Mouse (Mus musculus): ENCODE results near the gene Svs2. TPM values are rescaled to one million over a fixed set of nuclear protein-coding genes. Genes with fewer than 3 reads are reported as not detected.
"Not testable (repeated sequence)": the region's sequence is repeated elsewhere in the genome, so short reads cannot be mapped to it uniquely, and the experiment has no call there.

Gene Svs2
- polyA plus RNA-seq, 1 experiment from 2014 or later, result not detected

DNA sequence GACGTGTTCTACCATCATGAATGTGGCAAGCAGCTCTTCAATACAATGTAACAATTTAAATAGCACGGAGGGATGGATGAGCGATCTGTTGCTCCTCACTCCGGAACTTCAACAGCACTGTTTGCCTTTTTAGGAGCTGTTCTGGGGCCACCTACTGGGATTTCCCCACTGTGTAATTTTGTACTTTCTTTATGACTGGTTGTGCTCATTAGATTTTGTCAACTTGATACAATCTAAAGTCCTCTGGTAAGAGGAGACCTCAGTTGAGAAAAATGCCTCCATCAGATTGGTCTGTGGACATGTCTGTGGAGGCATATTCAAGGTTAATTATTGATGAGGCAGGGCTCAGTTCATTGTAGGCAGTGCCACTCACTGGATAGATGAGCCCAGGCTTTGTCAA lies 27.4 kb downstream of the Svs2 start:
- no peak overlapping the region for H3K9ac ChIP-seq (replicated peaks; ENCODE audit: low read depth, low read length)
- WGBS, result 86% methylated on average over 4 of the region's 4 CpGs
- no peak for ATAC-seq (ENCODE audit: insufficient number of reproducible peaks, insufficient read depth, low FRiP score, low read depth)
- no peak overlapping the region for H3K27ac ChIP-seq (ENCODE audit: low read length)
- no peaks in the 10 kb centered on the region for H3K4me1 ChIP-seq (ENCODE audit: control insufficient read depth, insufficient read depth, low read length)
- no peaks in the 10 kb centered on the region for H3K9me3 ChIP-seq (ENCODE audit: control insufficient read depth, low read depth, low read length)
- H3K4me2 ChIP-seq (replicated peaks; ENCODE audit: low read depth, low read length), result no peak overlapping the region
- H3K27me3 ChIP-seq (ENCODE audit: control insufficient read depth, insufficient read depth, low read length), result no peaks in the 10 kb centered on the region
- H3K4me3 ChIP-seq (ENCODE audit: low read depth, low read length), result no peak overlapping the region
- no peaks in the 10 kb centered on the region for H3K36me3 ChIP-seq (ENCODE audit: control insufficient read depth, insufficient read depth, low read length)

DNA sequence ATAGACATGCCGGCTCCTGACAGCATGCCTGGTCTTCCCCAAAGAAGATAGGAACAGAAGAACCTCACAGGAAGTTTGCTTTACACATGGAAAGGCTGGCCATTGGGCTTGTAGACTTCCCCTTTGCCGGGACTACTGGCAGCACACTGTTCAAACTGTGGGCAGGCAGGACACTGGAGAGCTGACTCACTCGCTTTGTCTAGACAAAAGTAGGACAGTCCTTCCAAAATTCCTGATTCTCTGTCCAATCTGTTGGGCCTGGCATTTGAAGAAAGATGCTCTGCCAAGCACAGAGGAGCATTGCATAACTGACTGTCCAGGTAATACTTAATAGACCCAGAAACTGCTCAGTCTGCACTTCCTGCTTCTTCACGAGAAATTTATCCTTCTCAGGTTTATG lies 31.6 kb downstream of the Svs2 start:
- 70% methylated on average over 4 of the region's 4 CpGs for WGBS

DNA sequence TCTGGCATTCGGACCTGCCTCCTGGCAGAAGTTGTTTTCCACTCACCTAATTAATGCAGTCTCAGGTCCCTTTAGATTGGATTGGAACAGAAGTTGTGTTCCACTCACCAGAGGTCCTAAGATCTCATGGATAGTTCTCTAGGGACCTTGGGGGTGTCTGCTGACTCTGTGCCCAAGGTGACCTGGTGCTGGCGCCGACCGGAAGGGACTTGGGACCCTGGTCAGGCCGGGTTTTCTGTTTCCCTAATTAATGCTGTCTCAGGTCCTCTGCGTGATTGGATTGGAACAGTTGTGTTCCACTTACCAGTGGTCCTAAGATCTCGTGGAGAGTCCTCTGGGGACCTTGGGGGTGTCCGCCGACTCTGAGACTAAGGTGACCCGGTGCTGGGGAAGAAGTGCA lies 32.3 kb downstream of the Svs2 start:
- H3K4me3 ChIP-seq (ENCODE audit: low read depth, low read length); H3K9ac ChIP-seq (replicated peaks; ENCODE audit: low read depth, low read length); H3K27ac ChIP-seq (ENCODE audit: low read length); H3K36me3 ChIP-seq (ENCODE audit: control insufficient read depth, insufficient read depth, low read length); H3K4me2 ChIP-seq (replicated peaks; ENCODE audit: low read depth, low read length); H3K27me3 ChIP-seq (ENCODE audit: control insufficient read depth, insufficient read depth, low read length); H3K9me3 ChIP-seq (ENCODE audit: control insufficient read depth, low read depth, low read length); ATAC-seq (ENCODE audit: insufficient number of reproducible peaks, insufficient read depth, low FRiP score, low read depth); H3K4me1 ChIP-seq (ENCODE audit: control insufficient read depth, insufficient read depth, low read length): not testable (repeated sequence)
- 87% methylated on average over 10 of the region's 10 CpGs for WGBS

More for the DNA sequence above, 31.6 kb downstream of the Svs2 start:
- Histone ChIP-seq H3K27me3 (ENCODE audit: control insufficient read depth, insufficient read depth, low read length) (no peaks in the 10 kb centered on the region), H3K4me3 (ENCODE audit: low read depth, low read length) (no peak overlapping the region), H3K4me1 (ENCODE audit: control insufficient read depth, insufficient read depth, low read length) (no peaks in the 10 kb centered on the region), H3K9me3 (ENCODE audit: control insufficient read depth, low read depth, low read length) (no peaks in the 10 kb centered on the region), H3K36me3 (ENCODE audit: control insufficient read depth, insufficient read depth, low read length) (no peaks in the 10 kb centered on the region), H3K4me2 (replicated peaks; ENCODE audit: low read depth, low read length) (no peak overlapping the region), H3K27ac (ENCODE audit: low read length) (no peak overlapping the region), H3K9ac (replicated peaks; ENCODE audit: low read depth, low read length) (no peak overlapping the region)
- no peak for ATAC-seq (ENCODE audit: insufficient number of reproducible peaks, insufficient read depth, low FRiP score, low read depth)

DNA sequence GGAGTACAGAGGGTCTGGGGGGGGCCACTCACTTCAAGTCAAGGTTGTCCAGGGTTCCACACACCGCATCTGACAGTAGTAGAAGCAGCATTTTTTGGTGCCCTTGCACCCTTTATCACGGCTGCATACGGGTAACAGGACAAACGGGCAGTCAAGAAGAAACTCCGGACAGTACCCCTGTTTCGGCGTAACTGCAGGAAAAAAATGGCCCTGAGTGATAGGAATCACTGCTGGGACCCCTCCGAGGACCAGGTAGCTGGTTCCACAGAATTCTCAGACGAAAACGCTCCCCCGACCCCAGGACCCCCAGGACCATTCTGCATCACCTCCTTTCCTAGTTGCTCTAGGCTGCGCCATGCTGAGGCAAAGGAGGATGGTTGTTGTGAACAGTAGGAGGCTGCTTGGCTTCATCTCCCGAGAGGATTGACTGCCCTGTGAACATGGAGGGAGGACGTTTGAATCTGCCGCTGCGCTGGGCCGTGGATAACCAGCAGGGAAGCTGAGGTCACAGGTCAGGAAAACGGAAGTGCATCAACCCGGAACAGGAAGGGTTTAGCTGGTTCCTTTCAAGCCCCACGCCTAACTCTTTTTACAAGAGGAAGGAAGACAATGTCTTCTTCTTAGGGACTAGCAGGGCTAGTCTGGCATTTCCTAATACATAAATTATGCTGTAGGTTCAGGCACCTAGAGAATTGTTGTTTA lies 38.5 kb downstream of the Svs2 start, which contains the start of gene Wfdc15a:
Wfdc15a (minus strand) TSS at position 505 of the 702 bp plus-strand sequence.
- no peaks in the 10 kb centered on the region for H3K36me3 ChIP-seq (ENCODE audit: control insufficient read depth, insufficient read depth, low read length)
- no peaks in the 10 kb centered on the region for H3K4me1 ChIP-seq (ENCODE audit: control insufficient read depth, insufficient read depth, low read length)
- 83% methylated on average over 20 of the region's 20 CpGs for WGBS
- no peak within 1 kb of the TSS for H3K9ac ChIP-seq (replicated peaks; ENCODE audit: low read depth, low read length)
- no peaks in the 10 kb centered on the region for H3K9me3 ChIP-seq (ENCODE audit: control insufficient read depth, low read depth, low read length)
- H3K4me3 ChIP-seq (ENCODE audit: low read depth, low read length), result no peak within 1 kb of the TSS
- H3K27me3 ChIP-seq (ENCODE audit: control insufficient read depth, insufficient read depth, low read length), result no peaks in the 10 kb centered on the region
- H3K4me2 ChIP-seq (replicated peaks; ENCODE audit: low read depth, low read length), result no peak within 1 kb of the TSS
- no peak within 1 kb of the TSS for H3K27ac ChIP-seq (ENCODE audit: low read length)
- no peak for ATAC-seq (ENCODE audit: insufficient number of reproducible peaks, insufficient read depth, low FRiP score, low read depth)

DNA sequence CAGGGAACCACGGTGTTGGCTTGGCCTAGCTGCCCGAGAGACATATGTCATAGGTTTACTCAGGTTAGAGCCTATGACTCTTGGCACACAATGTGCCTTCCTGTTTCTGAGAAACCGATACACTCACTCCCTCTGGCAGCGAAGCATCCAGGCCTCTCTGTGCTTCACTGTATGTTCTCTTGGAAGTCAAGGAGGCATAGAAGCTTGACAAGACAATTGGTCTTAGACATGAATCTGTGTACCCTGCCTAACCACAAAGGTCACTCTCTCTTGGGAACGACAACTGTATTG lies 41.6 kb downstream of the Svs2 start:
- Histone ChIP-seq H3K4me2 (replicated peaks; ENCODE audit: low read depth, low read length) (no peak overlapping the region), H3K27me3 (ENCODE audit: control insufficient read depth, insufficient read depth, low read length) (no peaks in the 10 kb centered on the region), H3K9ac (replicated peaks; ENCODE audit: low read depth, low read length) (no peak overlapping the region), H3K9me3 (ENCODE audit: control insufficient read depth, low read depth, low read length) (no peaks in the 10 kb centered on the region), H3K4me3 (ENCODE audit: low read depth, low read length) (no peak overlapping the region), H3K27ac (ENCODE audit: low read length) (no peak overlapping the region), H3K4me1 (ENCODE audit: control insufficient read depth, insufficient read depth, low read length) (no peaks in the 10 kb centered on the region), H3K36me3 (ENCODE audit: control insufficient read depth, insufficient read depth, low read length) (no peaks in the 10 kb centered on the region)
- 75% methylated on average over 5 of the region's 5 CpGs for WGBS
- no peak for ATAC-seq (ENCODE audit: insufficient number of reproducible peaks, insufficient read depth, low FRiP score, low read depth)

DNA sequence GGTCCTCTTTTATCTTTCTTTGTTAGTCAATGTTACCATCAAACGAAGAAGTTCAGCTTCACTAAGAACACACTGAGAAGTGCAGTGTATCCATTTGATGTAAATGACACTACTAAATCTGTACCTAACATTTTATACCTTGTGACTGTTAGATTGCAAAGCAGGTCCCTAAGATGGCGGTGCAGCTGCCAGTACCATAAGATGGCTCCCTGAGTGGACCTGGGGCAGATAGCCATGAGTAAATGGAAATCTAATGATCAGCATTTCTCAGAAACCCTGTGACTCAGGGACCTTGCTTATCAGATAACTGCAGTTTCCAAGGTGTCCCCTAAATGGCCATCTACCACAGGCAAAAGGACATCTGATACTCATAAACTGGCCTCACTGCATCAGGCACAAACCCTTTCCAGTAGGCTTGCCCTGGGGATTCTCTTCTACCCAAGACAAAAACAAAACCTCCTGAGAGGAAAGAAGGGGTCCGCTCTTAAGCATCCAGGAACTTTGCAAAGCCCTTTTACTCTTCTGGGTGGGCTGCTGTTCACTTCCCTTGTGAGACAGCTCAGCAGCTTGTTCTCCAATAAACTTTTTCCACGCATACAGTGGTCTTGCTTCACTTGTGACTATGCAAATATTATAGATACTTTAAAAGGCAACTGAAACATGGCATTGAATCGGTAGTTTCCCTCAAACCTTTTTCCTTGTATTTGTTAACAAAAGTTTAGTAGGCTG lies 42.1 kb downstream of the Svs2 start:
- Histone ChIP-seq H3K4me1 (ENCODE audit: control insufficient read depth, insufficient read depth, low read length) (no peaks in the 10 kb centered on the region), H3K9me3 (ENCODE audit: control insufficient read depth, low read depth, low read length) (no peaks in the 10 kb centered on the region), H3K4me2 (replicated peaks; ENCODE audit: low read depth, low read length) (no peak overlapping the region), H3K36me3 (ENCODE audit: control insufficient read depth, insufficient read depth, low read length) (no peaks in the 10 kb centered on the region), H3K27me3 (ENCODE audit: control insufficient read depth, insufficient read depth, low read length) (no peaks in the 10 kb centered on the region), H3K4me3 (ENCODE audit: low read depth, low read length) (no peak overlapping the region), H3K27ac (ENCODE audit: low read length) (no peak overlapping the region), H3K9ac (replicated peaks; ENCODE audit: low read depth, low read length) (no peak overlapping the region)
- no peak for ATAC-seq (ENCODE audit: insufficient number of reproducible peaks, insufficient read depth, low FRiP score, low read depth)
- WGBS, result 81% methylated on average over 5 of the region's 5 CpGs

DNA sequence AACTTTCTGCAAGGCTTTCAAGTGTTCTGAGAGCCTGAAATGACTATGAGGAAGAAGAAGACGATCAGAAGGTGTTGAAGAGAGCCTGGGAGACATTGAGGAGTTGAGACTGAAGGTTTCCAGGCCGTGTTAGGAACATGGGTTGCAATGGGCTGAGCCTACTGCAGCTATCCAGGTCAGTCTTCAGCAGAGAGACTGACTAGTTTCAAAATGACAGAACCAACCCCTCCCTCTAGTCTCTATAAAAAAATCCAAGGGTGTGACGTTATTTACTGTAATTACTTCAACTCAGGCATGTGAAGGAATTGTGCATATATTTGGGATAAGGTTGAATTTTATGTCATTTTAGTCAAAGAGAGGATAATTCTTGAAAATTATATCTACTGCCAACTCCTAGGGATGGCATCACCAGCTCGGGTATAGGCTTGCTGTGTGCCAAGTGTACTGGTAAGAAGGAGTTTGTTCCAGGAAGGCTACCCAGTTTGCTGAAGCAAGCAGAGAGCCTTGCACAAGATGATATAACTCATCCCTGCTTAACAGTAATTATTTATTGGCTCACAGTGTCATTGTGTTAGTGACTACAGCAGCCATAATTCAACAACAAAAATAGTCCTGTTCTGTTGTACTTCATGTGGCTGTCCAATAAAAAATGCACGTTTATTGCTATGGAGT lies 43.2 kb downstream of the Svs2 start:
- Histone ChIP-seq H3K27ac (ENCODE audit: low read length) (no peak overlapping the region), H3K4me2 (replicated peaks; ENCODE audit: low read depth, low read length) (no peak overlapping the region), H3K4me3 (ENCODE audit: low read depth, low read length) (no peak overlapping the region), H3K4me1 (ENCODE audit: control insufficient read depth, insufficient read depth, low read length) (no peaks in the 10 kb centered on the region), H3K36me3 (ENCODE audit: control insufficient read depth, insufficient read depth, low read length) (no peaks in the 10 kb centered on the region), H3K27me3 (ENCODE audit: control insufficient read depth, insufficient read depth, low read length) (no peaks in the 10 kb centered on the region), H3K9me3 (ENCODE audit: control insufficient read depth, low read depth, low read length) (no peaks in the 10 kb centered on the region), H3K9ac (replicated peaks; ENCODE audit: low read depth, low read length) (no peak overlapping the region)
- no peak for ATAC-seq (ENCODE audit: insufficient number of reproducible peaks, insufficient read depth, low FRiP score, low read depth)
- WGBS, result 75% methylated on average over 5 of the region's 5 CpGs

DNA sequence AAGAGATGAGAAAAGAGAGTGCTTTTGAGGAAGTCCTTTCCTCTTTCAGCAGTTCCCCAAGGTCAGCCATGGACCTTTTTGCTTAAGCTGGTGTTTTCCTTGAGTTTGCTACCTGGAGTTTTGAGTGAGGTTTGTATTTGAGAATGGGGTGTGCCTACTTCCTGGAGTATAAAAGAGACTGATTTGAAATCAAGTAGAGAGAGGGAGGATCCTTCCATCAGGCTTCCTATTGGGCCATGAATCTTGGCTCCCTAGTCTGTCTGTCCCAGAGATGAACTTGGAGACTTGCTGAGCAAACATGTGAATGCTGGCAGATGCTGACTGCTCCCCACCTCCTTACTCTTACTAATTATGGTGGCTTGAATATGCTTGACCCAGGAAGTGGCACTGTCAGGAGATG lies 46.0 kb downstream of the Svs2 start:
- Histone ChIP-seq H3K9me3 (ENCODE audit: control insufficient read depth, low read depth, low read length) (no peaks in the 10 kb centered on the region), H3K4me3 (ENCODE audit: low read depth, low read length) (no peak overlapping the region), H3K4me1 (ENCODE audit: control insufficient read depth, insufficient read depth, low read length) (no peaks in the 10 kb centered on the region), H3K36me3 (ENCODE audit: control insufficient read depth, insufficient read depth, low read length) (no peaks in the 10 kb centered on the region), H3K27me3 (ENCODE audit: control insufficient read depth, insufficient read depth, low read length) (no peaks in the 10 kb centered on the region), H3K4me2 (replicated peaks; ENCODE audit: low read depth, low read length) (no peak overlapping the region), H3K27ac (ENCODE audit: low read length) (no peak overlapping the region), H3K9ac (replicated peaks; ENCODE audit: low read depth, low read length) (no peak overlapping the region)
- ATAC-seq (ENCODE audit: insufficient number of reproducible peaks, insufficient read depth, low FRiP score, low read depth), result no peak
